8 mouse cellular contexts compared by ENCODE assay signal in the genomic region with DNA sequence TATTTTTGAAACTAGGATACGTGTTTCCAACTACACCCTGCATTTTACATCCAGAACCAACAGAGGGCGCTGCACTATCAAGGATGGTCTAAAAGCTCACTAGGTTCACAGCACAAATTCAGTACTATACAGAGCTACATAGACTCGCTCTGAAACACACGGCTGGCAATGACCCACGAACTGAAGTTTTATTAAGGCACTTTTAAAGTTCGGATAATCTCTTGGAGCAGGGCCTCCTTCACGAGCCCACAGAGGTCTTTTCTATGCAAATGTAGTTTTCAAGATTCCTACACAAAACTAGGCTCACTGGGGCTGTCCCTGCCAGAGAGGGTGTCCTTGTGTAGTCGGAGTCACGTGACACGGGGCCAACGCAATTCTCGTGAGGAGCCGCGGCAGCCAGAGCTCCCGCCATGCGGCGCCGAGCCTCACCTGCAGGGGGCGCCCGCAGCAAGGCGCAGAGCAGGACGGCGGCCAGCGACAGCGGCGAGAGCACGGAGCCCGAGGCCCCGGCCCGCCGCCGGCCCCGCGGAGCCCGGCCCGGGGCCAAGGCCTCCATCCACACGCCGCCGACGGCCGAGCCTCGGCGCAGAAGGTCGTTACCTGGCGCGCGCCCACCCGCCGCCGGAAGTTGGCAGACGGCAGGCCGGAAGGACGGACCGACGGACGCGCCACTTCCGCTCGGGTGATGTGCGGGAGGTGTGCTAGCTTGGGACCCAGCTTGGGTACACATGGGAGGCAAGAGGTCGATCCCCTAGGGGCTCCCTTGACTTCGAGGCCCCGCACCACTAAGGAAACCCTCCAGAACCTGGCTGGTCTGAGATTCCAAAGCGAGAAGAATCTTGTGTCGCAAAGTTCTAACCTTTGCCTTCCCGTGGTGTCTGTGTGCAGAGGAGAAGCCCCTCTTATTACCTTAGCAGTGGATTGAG. TPM values are rescaled to one million over a fixed set of nuclear protein-coding genes. Genes with fewer than 3 reads are reported as not detected.
DNase-seq lines count a peak whose midpoint lies in the region; ATAC-seq and TF ChIP-seq lines count a peak whose summit lies in the region.

Gene Spata48 (plus strand): TSS at position 460 of the 926 bp plus-strand sequence.
Gene Zpbp (minus strand): TSS at position 774 of the 926 bp plus-strand sequence.

- peak; percentile 83 for TF ChIP-seq CTCF in brain, embryonic 14.5 days (IDR thresholded peaks at IDR 0.05; ENCODE audit: borderline replicate concordance, extremely low read depth, insufficient read depth, insufficient read length)
- peak; percentile 74 for TF ChIP-seq CTCF in kidney, postnatal 0 days (IDR thresholded peaks at IDR 0.05; ENCODE audit: low read depth)

- H3K4me1 ChIP-seq in erythroblast, embryonic 14.5 days (ENCODE audit: control insufficient read depth), result peaks cover 19% of the 10 kb centered on the region
- H3K4me1 ChIP-seq in heart, embryonic 12.5 days (replicated peaks), result no peaks in the 10 kb centered on the region
- H3K4me1 ChIP-seq in kidney, postnatal 0 days (replicated peaks; ENCODE audit: insufficient read depth, low read length), result 0 out of 2 replicates have a peak, but pooled peaks cover 3% of the 10 kb centered on the region
- H3K4me1 ChIP-seq in liver, embryonic 11.5 days (replicated peaks; ENCODE audit: control insufficient read depth, insufficient read depth, low read length), result no peaks in the 10 kb centered on the region
- H3K4me1 ChIP-seq in stomach, embryonic 15.5 days, result no peaks in the 10 kb centered on the region

- H3K9ac ChIP-seq in heart, embryonic 12.5 days, result peak within 1 kb of the TSS; percentile 80
- H3K9ac ChIP-seq in kidney, postnatal 0 days (ENCODE audit: low read depth, low read length), result peak within 1 kb of the TSS; percentile 78
- peak within 1 kb of the TSS; percentile 63 for H3K9ac ChIP-seq in liver, embryonic 11.5 days (ENCODE audit: low read depth, low read length)
- H3K9ac ChIP-seq in stomach, embryonic 15.5 days, result peak within 1 kb of the TSS; percentile 63

- TF ChIP-seq POLR2A in brain, embryonic 14.5 days (IDR thresholded peaks at IDR 0.05; ENCODE audit: borderline replicate concordance, extremely low read depth, insufficient read depth, insufficient read length, poor library complexity, severe bottlenecking), result no peak

- no peaks in the 10 kb centered on the region for H3K9me3 ChIP-seq in erythroblast, embryonic 14.5 days (ENCODE audit: control insufficient read depth, low read length)
- no peaks in the 10 kb centered on the region for H3K9me3 ChIP-seq in heart, embryonic 12.5 days (replicated peaks)
- H3K9me3 ChIP-seq in kidney, postnatal 0 days (replicated peaks; ENCODE audit: low read length), result no peaks in the 10 kb centered on the region
- H3K9me3 ChIP-seq in liver, embryonic 11.5 days (ENCODE audit: control insufficient read depth, low read length), result no peaks in the 10 kb centered on the region
- H3K9me3 ChIP-seq in stomach, embryonic 15.5 days, result no peaks in the 10 kb centered on the region

- peak within 1 kb of the TSS; percentile 88 for H3K4me3 ChIP-seq in erythroblast, embryonic 14.5 days (replicated peaks)
- H3K4me3 ChIP-seq in heart, embryonic 12.5 days, result peak within 1 kb of the TSS; percentile 79
- peak within 1 kb of the TSS; percentile 64 for H3K4me3 ChIP-seq in kidney, postnatal 0 days (replicated peaks; ENCODE audit: low read depth, low read length)
- peak within 1 kb of the TSS; percentile 60 for H3K4me3 ChIP-seq in liver, embryonic 11.5 days (ENCODE audit: low read depth, low read length)
- H3K4me3 ChIP-seq in stomach, embryonic 15.5 days (replicated peaks), result peak within 1 kb of the TSS; percentile 72

- peak within 1 kb of the TSS; percentile 70 for H3K27ac ChIP-seq in heart, embryonic 12.5 days (ENCODE audit: poor library complexity, severe bottlenecking)
- H3K27ac ChIP-seq in kidney, postnatal 0 days, result peak within 1 kb of the TSS; percentile 66; the same call in 1 of the 2 replicates
- H3K27ac ChIP-seq in liver, embryonic 11.5 days (ENCODE audit: low read depth, low read length), result peak within 1 kb of the TSS; percentile 66
- H3K27ac ChIP-seq in stomach, embryonic 15.5 days, result peak within 1 kb of the TSS; percentile 83

- 4% methylated on average over 65 of the region's 66 CpGs for WGBS in heart, embryonic 12.5 days
- 3% methylated on average over 66 of the region's 66 CpGs for WGBS in kidney, postnatal 0 days
- 3% methylated on average over 66 of the region's 66 CpGs for WGBS in liver, embryonic 11.5 days
- WGBS in stomach, embryonic 15.5 days, result 2% methylated on average over 62 of the region's 66 CpGs

- H3K4me2 ChIP-seq in heart, embryonic 12.5 days, result peak within 1 kb of the TSS; percentile 82
- peak within 1 kb of the TSS; percentile 60 for H3K4me2 ChIP-seq in kidney, postnatal 0 days (ENCODE audit: low read length)
- peak within 1 kb of the TSS; percentile 78 for H3K4me2 ChIP-seq in liver, embryonic 11.5 days
- H3K4me2 ChIP-seq in stomach, embryonic 15.5 days, result peak within 1 kb of the TSS; percentile 61

- H3K36me3 ChIP-seq in erythroblast, embryonic 14.5 days (ENCODE audit: control insufficient read depth), result no peaks in the 10 kb centered on the region
- H3K36me3 ChIP-seq in heart, embryonic 12.5 days, result no peaks in the 10 kb centered on the region
- no peaks in the 10 kb centered on the region for H3K36me3 ChIP-seq in kidney, postnatal 0 days (ENCODE audit: insufficient read depth, low read length)
- no peaks in the 10 kb centered on the region for H3K36me3 ChIP-seq in liver, embryonic 11.5 days (ENCODE audit: control insufficient read depth, insufficient read depth, low read length)
- no peaks in the 10 kb centered on the region for H3K36me3 ChIP-seq in stomach, embryonic 15.5 days

- H3K27me3 ChIP-seq in erythroblast, embryonic 14.5 days (ENCODE audit: control insufficient read depth), result no peaks in the 10 kb centered on the region
- H3K27me3 ChIP-seq in heart, embryonic 12.5 days (replicated peaks), result 0 out of 2 replicates have a peak, but pooled peaks cover under 1% of the 10 kb centered on the region
- H3K27me3 ChIP-seq in kidney, postnatal 0 days (ENCODE audit: insufficient read depth, low read length), result no peaks in the 10 kb centered on the region
- no peaks in the 10 kb centered on the region for H3K27me3 ChIP-seq in liver, embryonic 11.5 days (replicated peaks; ENCODE audit: control insufficient read depth, insufficient read depth, low read length)
- no peaks in the 10 kb centered on the region for H3K27me3 ChIP-seq in stomach, embryonic 15.5 days (replicated peaks)

- peak; percentile 96 for ATAC-seq in heart, embryonic 12.5 days (ENCODE audit: insufficient number of reproducible peaks, low FRiP score)
- peak; percentile 97 for ATAC-seq in kidney, postnatal 0 days (replicated peaks; ENCODE audit: low FRiP score, low read depth)
- ATAC-seq in liver, embryonic 11.5 days (replicated peaks; ENCODE audit: low FRiP score), result peak; percentile 96
- peak; percentile 97 for ATAC-seq in stomach, embryonic 15.5 days (ENCODE audit: insufficient read depth, low FRiP score, low read depth)

- DNase-seq in B cell, adult 2 months, result peak; percentile 96 to 98
- DNase-seq in brain, embryonic 14.5 days (ENCODE audit: low read depth), result peak; percentile 95
- DNase-seq in kidney, postnatal 0 days (ENCODE audit: low spot score), result peak; percentile 95
- peak; percentile 89 for DNase-seq in liver, embryonic 11.5 days (ENCODE audit: low spot score)
- DNase-seq in natural killer cell, adult 2 months (ENCODE audit: low spot score in 2 of 2), result peak; percentile 94 to 96

RNA-seq across cellular contexts. Expression of gene Spata48, which starts in this region (rescaled TPM):
- 0.35 and 0.48 TPM in 2 replicates for polyA plus RNA-seq in brain, embryonic 14.5 days (2012; rRNA removed)
- 0.16 and 0.26 TPM in 2 replicates for polyA plus RNA-seq in erythroblast, embryonic 14.5 days (2012)
- 1.2 and 1.6 TPM in 2 replicates for polyA plus RNA-seq in heart, embryonic 12.5 days (2016; fragmentation: Nextera tagmentation; extraction: Ambion mirVana)
- polyA plus RNA-seq in kidney, postnatal 0 days (2015; fragmentation: Nextera tagmentation; extraction: Ambion mirVana), result 2.3 and 2.9 TPM in 2 replicates
- 0.69 and 0.99 TPM in 2 replicates for polyA plus RNA-seq in liver, embryonic 11.5 days (2014; fragmentation: Nextera tagmentation; extraction: Ambion mirVana)
- polyA plus RNA-seq in stomach, embryonic 15.5 days (2015; fragmentation: Nextera tagmentation; extraction: Ambion mirVana), result 1.1 and 1.4 TPM in 2 replicates

RNA-seq across cellular contexts. Expression of gene Zpbp, which starts in this region (rescaled TPM):
- polyA plus RNA-seq in brain, embryonic 14.5 days (2012; rRNA removed), result 0.32 and 0.36 TPM in 2 replicates
- polyA plus RNA-seq in erythroblast, embryonic 14.5 days (2012), result not detected in 2 replicates
- polyA plus RNA-seq in heart, embryonic 12.5 days (2016; fragmentation: Nextera tagmentation; extraction: Ambion mirVana), result 0.66 and 0.85 TPM in 2 replicates
- polyA plus RNA-seq in kidney, postnatal 0 days (2015; fragmentation: Nextera tagmentation; extraction: Ambion mirVana), result 0.68 and 0.82 TPM in 2 replicates
- polyA plus RNA-seq in liver, embryonic 11.5 days (2014; fragmentation: Nextera tagmentation; extraction: Ambion mirVana), result 0.69 and 0.80 TPM in 2 replicates
- polyA plus RNA-seq in stomach, embryonic 15.5 days (2015; fragmentation: Nextera tagmentation; extraction: Ambion mirVana), result 0.55 and 0.67 TPM in 2 replicates

Comparison
In these comparisons a context has a peak if more than half of its experiments do, and no peak if none do; other contexts are left out.
1. Peak in every context shown above with its lines: DNase-seq, ATAC-seq, H3K4me3 ChIP-seq and H3K27ac ChIP-seq.
2. Peak in DNase-seq in brain, embryonic 14.5 days; RNA of the genes that start here not detected or under 1 TPM.
3. Peak in DNase-seq, ATAC-seq, H3K4me3 ChIP-seq, H3K27ac ChIP-seq, H3K9ac ChIP-seq and H3K4me2 ChIP-seq in liver, embryonic 11.5 days; RNA of the genes that start here not detected or under 1 TPM.